Mouse (Mus musculus) cortical plate, adult 2 months (tissue): ENCODE results near the gene Itpkc.

Source experiments
- CTCF ChIP-seq: fragments of 200-500 bp; IDR thresholded peaks from 2 replicates; pipeline ENCODE4 v1.5.1; 2011; ENCODE audit warnings: mild to moderate bottlenecking, control low read depth, low read length; ENCODE audit not compliant: insufficient read depth; ENCODE audit errors: extremely low read depth
- POLR2A ChIP-seq: fragments of 200-500 bp; IDR thresholded peaks from 2 replicates; pipeline ENCODE4 v1.6.1; 2011; ENCODE audit warnings: mild to moderate bottlenecking, low read length, control low read depth; ENCODE audit not compliant: insufficient read depth; ENCODE audit errors: extremely low read depth

DNA sequence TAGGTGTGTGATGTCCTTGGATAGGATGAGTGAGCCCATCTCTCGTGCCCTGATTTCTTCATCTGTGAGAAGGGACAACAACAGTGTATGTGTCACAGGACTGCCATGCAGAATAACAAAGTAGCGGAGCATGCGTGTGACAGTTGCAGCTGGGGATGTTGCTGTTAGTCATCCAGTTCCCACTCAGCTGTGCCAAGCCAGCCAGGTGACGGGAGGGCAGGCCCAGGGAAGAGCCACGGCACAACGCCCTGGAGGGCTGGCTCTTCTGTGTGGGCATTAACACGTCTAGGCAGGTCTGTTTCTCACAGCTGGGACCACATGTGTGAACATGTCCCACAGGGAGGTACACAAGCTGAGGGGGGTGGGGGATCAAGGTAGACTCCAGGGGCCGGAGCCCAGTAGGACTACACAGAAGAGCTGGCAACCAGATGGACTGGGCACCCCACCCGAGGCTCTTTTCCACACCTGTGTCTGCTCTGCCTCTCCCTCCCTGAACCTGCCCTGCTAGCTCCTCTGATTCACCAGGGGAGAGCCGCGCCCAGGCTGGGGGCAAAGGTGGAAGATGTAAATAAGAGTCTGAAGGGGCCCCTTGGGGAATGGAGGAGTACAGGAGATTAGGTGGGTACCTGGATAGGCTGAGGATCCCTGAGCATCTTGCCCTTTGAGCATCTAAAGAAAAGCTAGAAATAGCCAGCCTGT, 3.4 kb downstream of the Itpkc start:
- no peak for TF ChIP-seq POLR2A
- no peak for TF ChIP-seq CTCF
